Comparison of ENCODE assay signal across 9 mouse cellular contexts in the genomic region with DNA sequence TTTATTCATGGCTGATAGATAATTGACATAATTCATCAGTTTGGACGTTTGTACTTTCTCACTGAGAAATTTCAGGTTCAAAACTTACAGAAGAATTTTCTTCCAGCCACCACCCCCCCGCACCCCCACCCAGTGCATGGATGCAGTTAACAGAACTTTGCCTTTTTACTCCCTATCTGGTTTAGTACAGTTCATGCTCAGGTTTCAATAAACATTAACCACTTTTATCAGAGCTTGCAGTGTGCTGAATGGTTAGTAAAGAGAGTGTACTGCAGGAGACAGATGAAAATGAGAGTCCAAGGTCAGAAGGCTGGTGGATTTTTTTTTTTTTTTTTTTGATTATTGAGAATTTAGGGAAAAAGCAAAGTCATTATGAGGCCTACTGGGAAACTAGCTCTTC.
A peak's percentile ranks its signal among the peaks of the same experiment; 100 is the strongest.
DNase-seq lines count a peak whose midpoint lies in the region; ATAC-seq and TF ChIP-seq lines count a peak whose summit lies in the region.
"Had no signal": no experiment of that assay in that cellular context is flagged by ENCODE, and none has a peak within 500 bp of the region (broad histone marks: within the 10 kb centered on the region; RNA-seq: fewer than 3 reads in every experiment).

No protein-coding gene starts in this region.

- WGBS in kidney, adult 2 months, result 41% methylated on average over 2 of the region's 2 CpGs
- 15% methylated on average over 2 of the region's 2 CpGs for WGBS in liver, embryonic 12.5 days (ENCODE audit: insufficient replicate concordance)

- TF ChIP-seq CTCF in kidney, adult 2 months (conservative IDR thresholded peaks at IDR 0.05; ENCODE audit: insufficient read depth, insufficient read length, low read depth, low read length), result no peak

- peak; percentile 4 for DNase-seq in cerebellum, adult 9-10 months
- DNase-seq in cerebellum, adult 11 months, result no peak
- peak; percentile 71 for DNase-seq in kidney, adult 2 months
- no peak for DNase-seq in kidney, postnatal 14 days
- peak; percentile 48 for DNase-seq in 416B (ENCODE audit: low read depth)
- DNase-seq in left cerebral cortex, postnatal 36 days (ENCODE audit: low spot score in 2 of 2), result no peak
- DNase-seq in right cerebral cortex, postnatal 25 days, result no peak

- no peak overlapping the region for H3K4me3 ChIP-seq in kidney, adult 2 months (ENCODE audit: insufficient read depth, low read depth, low read length)
- peak overlapping the region; percentile 65 for H3K4me3 ChIP-seq in liver, embryonic 12.5 days

- peak overlapping the region; percentile 25; the same call in 1 of the 2 replicates for H3K9ac ChIP-seq in liver, embryonic 12.5 days

- peak overlapping the region; percentile 99 for H3K27ac ChIP-seq in kidney, adult 2 months (ENCODE audit: insufficient read depth, low read depth, low read length)
- H3K27ac ChIP-seq in liver, embryonic 12.5 days, result peak overlapping the region; percentile 96

- intact Hi-C loops in left cerebral cortex, postnatal 36 days (cut with DNase I), result no loop called here

- TF ChIP-seq POLR2A in kidney, adult 2 months (IDR thresholded peaks at IDR 0.05; ENCODE audit: low read depth, low read length), result no peak

- no peaks in the 10 kb centered on the region for H3K36me3 ChIP-seq in kidney, adult 2 months (ENCODE audit: control insufficient read depth, insufficient read depth, low read length)
- no peaks in the 10 kb centered on the region for H3K36me3 ChIP-seq in liver, embryonic 12.5 days
- H3K36me3 ChIP-seq: embryonic facial prominence, embryonic 15.5 days had no signal

- peaks cover 33% of the 10 kb centered on the region for H3K4me1 ChIP-seq in kidney, adult 2 months (ENCODE audit: control insufficient read depth, insufficient read depth, low read length)
- peaks cover 89% of the 10 kb centered on the region for H3K4me1 ChIP-seq in liver, embryonic 12.5 days

- H3K9me3 ChIP-seq in liver, embryonic 12.5 days (replicated peaks), result no peaks in the 10 kb centered on the region
- H3K9me3 ChIP-seq: embryonic facial prominence, embryonic 15.5 days had no signal

- H3K4me2 ChIP-seq in liver, embryonic 12.5 days, result peak overlapping the region; percentile 87

- ATAC-seq in liver, embryonic 12.5 days, result no peak

- no peaks in the 10 kb centered on the region for H3K27me3 ChIP-seq in kidney, adult 2 months (replicated peaks; ENCODE audit: control insufficient read depth, insufficient read depth, low read length)
- H3K27me3 ChIP-seq in liver, embryonic 12.5 days (replicated peaks), result no peaks in the 10 kb centered on the region
- H3K27me3 ChIP-seq: embryonic facial prominence, embryonic 15.5 days had no signal

Comparison
In these comparisons a context has a peak if more than half of its experiments do, and no peak if none do; other contexts are left out.
1. DNase-seq: peak in cerebellum, adult 9-10 months (single experiment), kidney, adult 2 months (single experiment) and 416B (single experiment); none in cerebellum, adult 11 months (single experiment), kidney, postnatal 14 days (single experiment), left cerebral cortex, postnatal 36 days (0 of 2) and right cerebral cortex, postnatal 25 days (single experiment).